Mouse (Mus musculus) adrenal gland, adult 2 months (tissue): ENCODE measurements around the gene Zfp384. TPM values are rescaled to one million over a fixed set of nuclear protein-coding genes. Genes with fewer than 3 reads are reported as not detected.

Source experiments
- DNase-seq: peaks from one replicate; pipeline ENCODE4 v3.0.0; 2021
- long read RNA-seq: library from polyadenylated mRNA; stranded (forward); transcript quantifications from one replicate; pipeline ENCODE4 v2.0.0, GENCODE M21; 2021
- polyA plus RNA-seq: library from polyadenylated mRNA; depleted of rRNA; stranded (reverse); fragments of >200 nt; gene quantifications from 2 replicates; pipeline ENCODE4 v1.2.3, GENCODE M21; 2012; rRNA removed
- total RNA-seq, 2 experiments: library from RNA; stranded (reverse); gene quantifications; 2 replicates each; pipeline ENCODE4 v1.2.3; 2021

Gene Zfp384
- 10 to 100 TPM; 38.5 to 56.9 TPM for total RNA-seq
- polyA plus RNA-seq, result 70.6 and 98.2 TPM in 2 replicates
- long read RNA-seq, partial matches to known transcripts, result 6 of 38 reads
- long read RNA-seq, other reads (novel, unspliced or antisense), result 22 of 38 reads

DNA sequence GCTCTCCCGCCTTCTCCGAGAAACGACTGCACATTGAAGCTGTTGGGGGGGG is at the start of gene Zfp384:
Zfp384 (plus strand) TSS at position 17 of the 52 bp plus-strand sequence.
- no peak for DNase-seq

DNA sequence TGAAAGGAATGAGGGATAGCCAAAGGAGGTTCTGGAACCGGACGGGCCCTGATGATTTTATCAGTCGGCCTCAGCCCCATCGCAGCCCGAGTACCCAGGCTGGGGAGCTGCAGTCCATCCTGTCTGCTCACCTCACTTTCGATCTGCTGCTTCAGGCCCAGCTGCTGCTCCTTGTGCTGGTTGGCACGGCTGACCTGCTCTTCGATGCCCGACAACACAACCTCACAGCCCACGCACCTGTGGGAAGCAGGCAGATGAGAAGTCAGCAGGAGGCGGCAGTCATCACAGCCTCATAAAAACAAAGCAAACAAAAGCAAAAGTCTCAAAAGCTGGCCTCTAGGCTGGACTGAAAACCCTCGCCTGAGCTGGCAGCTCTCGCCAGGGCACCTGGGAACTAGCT is 49.0 kb upstream of the Zfp384 start:
- DNase-seq, result no peak

DNA sequence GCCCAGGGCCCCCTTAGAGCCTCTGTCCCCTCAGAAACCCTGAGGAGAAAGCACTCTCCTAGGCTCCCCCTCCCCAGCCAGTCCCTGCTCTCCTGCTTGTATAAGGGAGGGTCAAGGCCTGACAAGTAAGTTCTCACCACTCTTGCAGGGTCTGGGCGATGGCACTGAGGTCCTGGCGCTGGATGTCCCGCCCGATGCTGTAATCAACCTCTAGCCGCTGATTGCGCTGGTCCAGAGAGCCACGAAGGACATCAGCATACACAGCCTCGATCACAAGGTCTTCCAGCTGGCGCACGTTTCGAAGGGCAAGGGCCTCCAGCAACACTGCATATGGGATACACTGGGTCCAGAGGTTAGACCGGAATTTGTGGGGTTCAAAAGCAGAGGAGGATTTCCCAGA is 47.9 kb upstream of the Zfp384 start:
- DNase-seq, result peak; percentile 74

DNA sequence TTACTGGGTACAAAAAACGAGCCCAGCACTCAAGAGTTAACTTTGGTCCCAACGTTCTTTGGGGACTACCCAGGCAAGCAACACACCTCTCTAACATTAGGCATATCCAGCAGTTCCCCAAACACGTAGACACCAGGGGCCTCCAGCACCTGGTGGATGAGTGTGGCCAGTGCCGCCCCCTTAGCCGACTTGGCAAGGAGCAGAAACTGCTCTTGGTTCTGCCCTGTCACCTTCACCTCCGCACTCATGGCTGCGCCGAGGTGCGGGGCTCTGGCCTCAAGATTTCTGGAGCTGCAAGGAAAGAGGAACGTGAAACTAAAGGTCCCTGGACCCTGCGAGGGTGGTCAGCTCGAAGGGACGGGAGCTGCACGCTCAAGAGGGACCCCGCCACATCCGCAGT is 44.3 kb upstream of the Zfp384 start:
- DNase-seq, result no peak

DNA sequence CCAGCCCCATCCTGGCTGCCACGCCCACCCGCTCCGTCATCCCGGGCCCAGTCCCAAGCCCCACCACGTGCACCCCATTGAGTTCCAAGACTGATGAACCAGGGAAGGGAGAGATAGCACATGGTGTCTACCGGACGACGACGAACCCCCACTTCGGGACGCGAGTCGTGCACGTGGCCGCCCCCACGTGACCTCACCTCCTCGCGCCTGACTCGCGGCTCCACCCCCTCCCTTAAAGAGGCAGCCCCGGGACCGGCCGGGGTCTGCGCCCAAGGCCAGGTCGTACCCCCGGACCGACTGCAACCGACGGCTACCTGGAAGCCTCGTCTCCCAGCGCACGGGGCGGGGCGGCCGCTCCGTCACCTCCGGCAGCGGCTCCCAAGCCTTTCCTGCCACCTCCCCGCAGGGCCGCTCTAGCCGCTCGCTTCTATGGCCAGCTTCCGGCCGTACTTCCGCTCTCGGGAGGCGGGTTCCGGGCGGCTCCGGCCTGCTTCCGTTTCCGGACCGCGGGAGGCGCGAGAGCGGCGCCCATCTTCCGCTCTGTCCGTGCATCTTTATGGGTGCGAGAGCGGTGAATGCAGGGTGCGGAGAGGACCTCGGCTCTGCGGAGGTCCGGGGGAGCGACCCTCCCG is 43.7 kb upstream of the Zfp384 start, which contains the start of gene Cops7a:
Cops7a (minus strand) TSS at position 451 of the 632 bp plus-strand sequence.
- peak; percentile 98 for DNase-seq

DNA sequence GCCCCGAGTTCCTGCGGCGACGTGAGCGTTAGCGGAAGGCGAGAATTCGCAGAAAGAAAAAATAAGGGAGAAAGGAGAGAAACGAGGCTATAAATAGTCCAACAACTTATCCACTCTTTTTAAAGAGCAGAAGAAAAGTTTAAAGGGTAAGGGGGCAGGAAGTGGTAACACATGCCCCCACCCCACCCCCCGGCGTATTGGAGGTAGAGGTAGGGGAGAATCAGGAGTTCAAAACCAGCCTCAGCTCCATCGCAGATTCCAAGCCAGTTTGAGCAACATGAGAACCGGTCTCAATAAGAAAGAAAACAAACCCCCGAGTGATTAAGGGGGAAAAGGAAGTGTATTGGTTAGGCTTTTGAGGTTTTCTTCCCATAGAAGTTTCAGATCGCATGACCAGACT is 43.2 kb upstream of the Zfp384 start:
- no peak for DNase-seq

DNA sequence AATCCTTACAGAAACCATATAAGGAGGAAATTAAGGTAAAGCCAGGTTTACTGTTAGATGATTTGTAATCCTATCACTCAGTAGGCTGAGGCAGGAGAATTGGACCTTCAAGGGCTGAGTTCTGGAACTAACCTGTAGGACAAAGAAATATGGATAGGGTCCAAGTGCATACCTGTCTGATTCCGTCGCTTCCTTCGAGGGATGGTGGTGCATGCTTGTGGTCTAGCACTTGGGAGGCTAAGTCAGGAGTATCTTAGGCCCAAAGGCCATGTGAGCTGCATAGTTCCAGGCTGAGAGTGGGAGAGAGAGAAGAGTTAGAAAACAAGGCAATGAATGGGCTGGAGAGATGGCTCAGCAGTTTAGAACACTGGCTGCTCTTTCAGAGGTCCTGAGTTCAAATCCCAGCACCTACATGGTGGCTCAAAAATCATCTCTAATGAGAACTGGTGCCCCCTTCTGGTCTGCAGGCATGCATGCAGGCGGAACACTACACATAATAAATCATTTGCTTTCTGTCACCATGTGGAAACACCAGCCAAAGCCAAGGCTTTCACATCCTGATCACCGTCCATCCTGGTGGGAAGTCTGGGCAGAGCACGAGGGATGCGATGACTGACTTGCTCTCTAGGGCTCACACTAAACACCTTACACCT is 42.4 kb upstream of the Zfp384 start:
- no peak for DNase-seq

DNA sequence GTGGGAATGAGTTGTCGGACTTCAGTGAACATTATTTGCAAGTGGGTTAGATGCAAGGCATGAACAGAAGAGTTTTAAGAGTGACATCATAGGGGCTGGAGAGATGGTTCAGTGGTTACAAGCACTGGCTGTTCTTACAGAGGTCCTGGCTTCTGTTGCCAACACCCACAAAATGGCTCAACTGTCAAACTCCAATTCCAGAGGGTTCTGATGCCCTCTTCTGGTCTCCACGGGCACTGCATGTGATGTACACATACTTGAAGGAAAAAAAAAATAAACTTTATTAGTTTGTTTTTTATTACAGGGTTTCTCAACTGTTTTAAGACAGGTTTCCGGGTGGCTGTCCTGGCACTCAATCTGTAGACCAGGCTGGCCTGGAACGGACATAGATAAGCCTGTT is 41.2 kb upstream of the Zfp384 start:
- DNase-seq, result peak; percentile 29

DNA sequence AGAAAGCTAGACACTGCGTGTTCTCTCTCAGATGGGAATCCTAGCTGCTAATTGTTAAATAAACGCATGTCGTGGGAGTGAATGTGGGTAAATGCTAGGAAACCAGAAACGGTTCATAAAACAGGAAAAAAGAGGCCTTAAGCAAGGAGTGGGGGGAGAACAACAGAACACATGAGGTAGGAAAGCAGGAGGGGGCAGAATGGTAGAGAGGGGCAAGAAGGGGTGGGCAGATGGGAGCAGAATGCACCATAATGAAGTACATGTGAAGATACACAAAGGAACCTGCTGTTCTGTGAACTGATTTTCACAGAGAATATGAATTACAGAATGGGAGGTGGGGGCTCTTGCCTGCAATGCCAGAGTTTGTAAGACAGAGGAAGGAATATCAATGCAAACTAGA is 16.7 kb upstream of the Zfp384 start:
- no peak for DNase-seq

DNA sequence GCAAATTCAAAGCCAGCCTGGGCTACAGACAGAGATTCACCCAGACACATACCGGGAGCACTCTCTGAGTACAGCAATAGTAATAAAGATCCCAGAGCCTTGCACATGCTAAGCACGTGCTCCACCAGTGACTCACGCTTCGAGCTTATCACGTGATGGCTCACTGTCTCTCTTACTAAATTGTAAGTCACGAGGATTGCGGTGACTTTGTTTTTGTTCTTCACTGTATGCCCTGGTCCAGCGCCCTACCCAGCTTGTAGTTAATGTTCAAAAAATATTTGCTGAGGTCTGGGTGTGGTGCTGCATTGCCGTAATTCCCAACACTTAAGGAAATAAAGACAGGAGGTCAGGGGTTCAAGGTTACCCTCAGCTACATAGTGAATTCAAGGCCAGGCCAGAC is 15.6 kb upstream of the Zfp384 start:
- DNase-seq, result peak; percentile 81

DNA sequence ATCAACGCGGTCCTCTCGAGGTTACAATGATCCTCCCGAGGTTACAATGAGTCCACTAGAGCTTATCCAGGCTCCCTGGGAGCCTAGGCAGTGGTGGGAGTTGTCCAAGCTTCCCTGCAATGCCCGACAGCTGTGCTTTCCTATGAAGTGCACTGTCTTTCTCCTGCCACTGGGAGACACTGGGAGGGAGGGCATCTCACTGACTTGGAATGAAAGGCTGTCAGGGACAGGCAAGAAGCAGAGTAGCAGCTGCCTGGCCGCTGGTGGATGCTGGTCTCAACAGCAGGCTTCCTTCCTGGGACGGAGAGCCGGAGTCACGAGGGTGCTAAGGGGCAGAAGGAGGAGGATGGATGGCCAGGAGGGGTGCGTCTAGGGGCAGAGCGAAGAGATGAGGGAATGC is 15.1 kb upstream of the Zfp384 start:
- peak; percentile 57 for DNase-seq

DNA sequence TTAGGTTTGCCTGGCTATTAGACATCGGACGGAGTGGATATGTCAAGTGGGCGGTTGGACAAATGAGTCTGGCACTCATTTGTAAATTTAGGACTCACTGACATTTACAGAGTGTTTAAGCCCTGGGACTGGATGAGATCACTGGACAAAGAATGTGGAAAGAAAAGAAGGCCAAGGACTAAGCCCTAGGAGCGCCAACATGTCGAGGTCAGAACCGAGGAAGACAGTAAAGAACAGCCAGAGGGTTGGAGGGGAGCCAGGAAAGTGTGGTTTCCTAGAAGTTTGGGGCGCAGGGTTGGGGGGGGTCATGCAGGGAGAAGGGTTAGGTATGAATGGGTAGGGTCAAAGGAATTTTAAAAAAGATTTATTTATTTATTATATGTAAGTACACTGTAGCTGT is 13.7 kb upstream of the Zfp384 start:
- DNase-seq, result peak; percentile 85

DNA sequence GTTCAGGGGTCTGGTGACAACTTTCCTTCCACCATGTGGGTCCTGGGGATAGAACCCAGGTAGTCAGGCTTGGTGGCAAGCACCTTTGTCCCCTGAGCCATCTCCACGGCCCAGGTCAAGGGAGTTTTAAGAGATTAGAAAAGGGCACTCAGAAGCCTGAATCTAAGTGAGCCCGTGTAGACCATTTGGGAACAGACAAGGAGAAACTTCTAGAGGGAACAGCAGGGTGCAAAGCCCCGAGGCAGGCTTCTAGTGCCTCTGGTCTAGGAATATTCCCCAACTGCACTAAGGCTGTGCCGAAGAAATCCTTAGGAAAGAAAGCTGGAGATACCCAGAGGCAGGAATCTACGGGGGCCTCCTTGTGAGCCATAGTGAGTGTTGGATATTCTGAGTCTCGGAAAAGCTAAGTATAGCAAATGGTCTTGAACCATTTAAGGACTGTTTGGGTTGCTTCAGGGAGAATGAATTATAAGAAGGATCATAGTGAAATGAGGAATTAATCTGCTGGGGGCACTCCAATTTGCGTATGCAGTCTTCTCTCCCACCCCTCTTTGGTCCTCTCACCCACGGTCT is 13.0 kb upstream of the Zfp384 start:
- no peak for DNase-seq

DNA sequence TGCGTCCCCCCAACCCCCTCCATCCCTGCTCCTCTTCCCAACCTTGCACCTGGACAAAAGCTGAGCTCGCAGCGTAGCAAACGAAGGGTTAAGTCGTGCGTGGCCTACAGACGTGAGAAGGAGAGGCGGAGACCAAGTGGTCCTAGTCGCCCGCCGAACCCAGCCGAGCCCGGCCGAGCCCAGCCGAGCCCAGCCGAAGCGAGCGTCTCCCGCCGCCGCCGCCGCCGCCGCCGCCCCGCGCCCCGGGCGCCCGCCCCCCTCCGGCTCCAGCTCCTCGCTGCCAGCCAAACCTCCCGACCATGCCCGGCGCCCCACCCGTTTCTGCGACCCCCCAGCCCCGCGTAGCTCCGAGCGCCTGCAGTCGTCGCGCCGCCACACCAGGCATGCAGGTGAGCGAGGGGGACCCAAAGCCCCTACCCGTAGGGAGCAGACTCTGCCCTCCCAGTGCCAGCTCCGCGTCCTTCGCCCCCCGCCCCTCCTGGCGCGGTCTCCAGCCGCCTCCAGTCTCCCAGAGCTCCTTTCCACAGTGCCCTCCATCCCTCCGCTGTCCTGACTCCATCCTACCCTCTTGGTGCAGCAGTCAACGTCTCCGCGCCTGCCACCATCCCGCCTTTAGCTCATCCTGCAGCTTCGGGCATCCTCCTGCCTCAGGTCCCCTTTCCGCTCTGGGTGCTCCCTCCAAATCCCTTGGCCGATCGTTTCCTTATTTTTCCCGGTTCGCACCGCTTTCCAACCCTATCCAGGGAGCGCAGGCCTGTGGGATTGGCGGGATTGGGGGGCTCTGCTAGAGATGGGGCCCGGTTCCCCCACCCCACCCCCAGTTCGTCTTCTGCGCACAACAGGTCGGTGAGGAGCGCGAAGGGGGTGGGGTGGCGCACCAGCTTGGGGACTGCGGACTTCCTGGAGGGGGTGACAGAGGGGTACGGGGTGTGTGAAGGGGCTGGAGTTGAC is 12.1 kb upstream of the Zfp384 start, which contains the start of gene Pianp:
Pianp (plus strand) TSS at position 144 of the 951 bp plus-strand sequence.
- peak; percentile 85 for DNase-seq

DNA sequence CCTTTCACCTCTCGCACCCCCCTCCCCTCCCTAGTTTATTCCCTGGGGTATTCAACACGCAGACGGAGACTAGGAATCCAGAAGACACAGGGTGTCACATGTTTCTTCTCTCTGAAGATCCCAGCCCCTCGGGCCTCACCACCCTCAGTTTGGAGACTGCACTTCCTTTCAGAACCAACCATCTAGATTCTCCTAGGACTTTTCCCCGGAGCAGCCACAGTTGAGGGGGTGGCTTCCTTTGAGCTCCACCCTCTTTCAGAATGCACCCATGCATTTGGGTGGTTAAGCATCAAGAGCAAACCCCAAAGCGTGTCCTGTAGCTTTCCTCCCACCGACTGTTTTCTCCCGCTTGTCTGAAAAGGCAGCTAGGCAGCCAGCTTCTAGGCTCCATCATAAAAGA is 10.9 kb upstream of the Zfp384 start:
- DNase-seq, result no peak

DNA sequence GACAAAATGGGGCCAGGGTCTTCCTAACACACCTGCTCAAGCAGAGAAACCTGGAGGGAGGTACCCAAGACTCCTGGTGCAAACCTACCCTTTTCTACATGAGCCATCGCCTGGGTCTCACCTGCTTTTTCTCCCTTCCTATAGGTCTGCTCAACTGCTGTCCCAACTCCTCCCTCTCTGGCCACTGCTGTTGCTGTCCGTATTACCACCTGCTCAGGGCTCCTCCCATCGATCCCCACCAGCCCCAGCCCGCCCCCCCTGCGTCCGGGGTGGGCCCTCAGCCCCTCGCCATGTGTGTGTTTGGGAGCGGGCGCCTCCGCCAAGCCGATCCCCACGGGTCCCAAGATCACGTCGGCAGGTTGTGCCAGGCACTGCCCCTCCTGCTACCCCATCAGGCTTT is 9.9 kb upstream of the Zfp384 start:
- DNase-seq, result no peak

DNA sequence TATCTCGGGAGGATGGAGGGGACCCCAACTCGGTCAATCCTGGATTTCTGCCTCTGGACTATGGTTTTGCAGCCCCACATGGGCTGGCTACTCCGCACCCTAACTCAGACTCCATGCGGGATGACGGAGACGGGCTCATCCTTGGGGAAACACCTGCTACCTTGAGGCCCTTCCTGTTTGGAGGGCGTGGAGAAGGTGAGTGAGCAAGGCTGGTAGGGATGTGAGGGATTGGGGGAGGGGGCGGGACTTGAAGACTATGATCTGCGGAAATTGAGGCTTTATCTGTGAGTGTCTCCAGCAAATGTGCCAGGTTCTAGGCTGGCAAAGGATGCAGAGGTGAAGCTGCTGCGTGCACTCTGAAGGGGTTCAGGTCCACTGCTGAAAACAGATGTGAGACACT is 9.4 kb upstream of the Zfp384 start:
- DNase-seq, result no peak

DNA sequence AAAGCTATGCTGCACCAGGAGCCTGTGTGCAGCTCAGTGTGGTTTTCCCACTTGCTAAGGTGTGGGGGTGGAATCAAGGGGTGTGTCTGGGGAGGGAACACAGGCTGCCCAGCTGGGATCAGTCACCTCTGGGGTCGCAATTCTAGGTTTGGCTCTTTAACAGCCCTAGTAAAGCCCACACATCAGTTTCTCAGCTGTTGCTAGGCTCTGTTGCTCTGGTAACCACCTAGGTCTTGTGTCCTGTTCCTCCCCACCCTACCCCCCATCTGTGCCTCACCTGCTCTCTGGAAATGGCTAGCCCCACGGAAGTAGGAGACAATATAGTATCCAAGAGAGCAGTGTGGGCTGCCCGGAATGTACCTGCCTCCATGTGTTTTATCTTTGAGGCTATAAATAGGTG is 5.2 kb upstream of the Zfp384 start:
- DNase-seq, result no peak

DNA sequence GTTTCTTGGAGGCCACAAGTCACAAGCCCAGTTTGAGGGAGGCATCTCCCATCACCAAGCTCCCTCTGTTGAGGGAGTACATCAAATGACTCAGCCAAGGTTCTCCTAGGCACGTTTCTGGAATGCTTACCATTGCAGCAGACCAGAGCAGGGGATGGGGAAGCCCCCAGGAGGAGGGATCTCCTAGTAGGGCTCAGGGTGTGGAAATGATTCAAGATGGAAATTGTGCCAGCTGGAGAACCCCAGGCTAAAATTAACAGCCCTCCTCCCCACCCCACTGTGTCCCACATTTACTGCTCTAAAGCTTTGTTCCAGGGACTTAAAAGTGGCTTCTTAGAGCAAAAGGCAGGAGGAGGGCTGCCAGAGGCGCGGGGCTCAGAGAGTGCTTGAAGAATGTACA is 3.9 kb upstream of the Zfp384 start:
- DNase-seq, result no peak

DNA sequence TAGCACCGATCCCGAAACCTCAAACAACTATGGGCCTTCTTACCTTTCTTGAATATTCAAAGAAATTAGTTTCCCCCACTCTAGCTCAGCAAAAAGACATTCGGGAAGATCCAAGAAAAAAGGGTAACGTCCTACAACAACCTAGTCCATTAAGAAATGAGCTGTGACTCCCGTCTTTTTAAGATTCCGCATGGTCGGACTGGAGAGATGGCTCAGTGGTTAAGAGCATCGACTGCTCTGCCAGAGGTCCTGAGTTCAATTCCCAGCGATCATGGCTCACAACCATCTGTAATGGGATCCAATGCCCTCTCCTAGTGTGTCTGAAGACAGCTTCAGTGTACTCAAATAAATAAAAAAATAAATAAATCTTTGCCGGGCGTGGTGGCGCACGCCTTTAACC is 885 bp upstream of the Zfp384 start:
- DNase-seq, result no peak

DNA sequence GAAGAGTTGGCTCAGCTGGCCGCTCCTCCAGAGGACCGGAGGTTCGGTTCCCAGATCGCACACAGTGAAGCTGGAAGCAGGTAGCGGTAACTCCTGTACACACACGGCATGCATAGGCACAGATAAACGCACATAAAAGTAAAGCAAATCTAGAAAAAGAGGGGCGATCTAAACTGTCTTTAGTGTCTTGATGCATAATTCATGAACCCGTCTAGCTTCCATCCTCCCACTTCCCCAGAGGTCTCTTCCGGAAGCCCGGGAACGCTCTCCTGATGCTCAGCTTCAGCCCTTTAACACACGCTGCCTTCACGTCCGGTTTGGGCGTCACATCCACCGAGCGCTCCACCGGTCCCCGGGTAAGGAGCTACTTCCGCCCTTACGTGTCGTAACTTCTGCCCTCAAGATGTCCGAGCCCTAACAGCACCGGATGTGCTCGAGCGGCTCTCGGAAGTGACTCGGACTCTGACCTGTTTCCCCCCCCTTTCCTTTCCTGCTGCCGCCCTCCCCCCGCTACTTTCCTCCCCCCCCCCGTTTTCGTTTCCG is 288 bp upstream of the Zfp384 start:
- peak; percentile 98 for DNase-seq

DNA sequence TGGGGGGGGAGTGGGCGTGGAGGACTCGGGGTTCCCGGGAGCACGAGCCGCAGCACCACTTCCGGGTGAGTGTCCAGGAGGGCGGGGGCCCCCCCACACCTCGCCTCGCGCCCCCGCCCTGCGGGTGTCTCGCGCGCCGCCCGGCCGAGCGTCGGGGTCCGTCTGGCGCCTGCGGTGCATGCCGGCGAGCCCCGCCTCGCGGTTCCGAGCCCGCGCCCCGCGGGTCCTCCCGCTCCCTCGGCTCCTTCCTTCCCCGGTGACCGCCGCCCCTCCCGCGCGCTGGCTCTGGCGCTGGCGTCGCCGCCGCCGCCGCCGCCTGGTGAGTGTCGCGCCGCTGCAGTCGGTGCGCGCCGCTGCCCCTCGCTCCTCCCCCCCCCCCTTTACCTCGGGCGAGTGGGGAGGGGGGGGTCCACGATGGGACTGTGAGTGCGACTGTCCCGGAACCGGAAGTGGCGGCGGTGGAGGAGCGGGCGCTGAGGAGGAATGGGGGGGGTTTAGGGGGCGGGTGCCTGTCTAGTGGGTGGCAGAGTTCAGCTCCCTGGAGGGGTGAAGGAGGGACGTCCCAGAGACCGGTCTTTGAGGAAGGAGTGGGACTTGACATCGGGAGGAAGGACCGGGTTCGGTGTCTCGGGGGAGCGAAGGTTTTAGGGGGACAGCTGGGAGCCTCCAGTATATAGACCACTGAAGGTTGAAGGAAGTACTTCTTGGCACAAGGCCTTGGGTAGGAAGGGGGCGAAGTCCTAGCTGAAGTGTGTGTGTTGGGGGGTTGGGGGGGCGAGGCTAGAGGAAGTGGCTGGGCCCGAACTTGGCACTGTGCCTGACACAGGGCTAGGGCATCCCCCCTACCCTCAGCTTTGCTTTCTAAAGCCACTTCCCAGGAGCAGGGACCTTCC is 482 bp downstream of the Zfp384 start:
- DNase-seq, result peak; percentile 90
